Mouse (Mus musculus) lung, postnatal 0 days (tissue): ENCODE measurements around the gene Steap2.

Experiments
- CTCF ChIP-seq: IDR thresholded peaks from 2 replicates; pipeline ENCODE4 v1.5.1; 2016; ENCODE audit warnings: antibody characterized with exemption, mild to moderate bottlenecking
- EP300 ChIP-seq: IDR thresholded peaks from 2 replicates; pipeline ENCODE4 v1.6.1; 2016; ENCODE audit warnings: antibody characterized with exemption, mild to moderate bottlenecking, control low read depth

DNA sequence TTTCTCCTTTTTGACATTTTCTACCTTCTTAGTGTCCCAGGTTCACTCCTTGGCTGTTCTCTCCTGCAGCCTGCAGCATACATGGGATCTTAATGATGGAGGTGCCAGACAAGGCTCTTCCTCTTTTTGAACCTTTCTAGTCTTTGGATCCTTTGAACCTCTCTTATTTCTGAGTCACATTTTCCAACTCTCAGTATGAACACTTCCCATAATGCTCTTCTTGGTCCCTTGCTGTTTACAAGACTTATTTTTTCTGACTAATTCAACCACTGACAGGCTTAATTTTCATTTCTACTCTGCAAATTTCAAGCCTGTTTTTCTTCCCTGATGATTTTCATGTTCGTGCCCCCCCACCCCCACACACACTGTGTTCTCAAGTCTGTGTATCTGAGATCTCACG is 55.9 kb downstream of the Steap2 start:
- TF ChIP-seq EP300, result no peak
- no peak for TF ChIP-seq CTCF
